Mouse (Mus musculus) embryo, embryonic 9.5 days (tissue): Measurements from ENCODE around the gene Ebi3.

Source experiments
- DNase-seq: peaks from one replicate; pipeline ENCODE4 v3.0.0-alpha.2; 2017; ENCODE audit errors: extremely low spot score

Gene Ebi3

GRCm38 (mm10) chr17:55958584-55958886, 6.1 kb downstream of the Ebi3 start:
- DNase-seq, result no peak

GRCm38 (mm10) chr17:55958918-55959728, 6.7 kb downstream of the Ebi3 start, which contains the start of gene Yju2:
Gene Yju2, plus strand, starts transcription at chr17:55959099.
- DNase-seq, result peak; percentile 96

GRCm38 (mm10) chr17:55959946-55960740, 7.7 kb downstream of the Ebi3 start:
- DNase-seq, result no peak

GRCm38 (mm10) chr17:55960791-55961190, 8.4 kb downstream of the Ebi3 start:
- no peak for DNase-seq

- DNase-seq, result no peak
These were observed 9.2 kb downstream of the Ebi3 start for GRCm38 (mm10) chr17:55961631-55962030.

- no peak for DNase-seq
These were observed 10.7 kb downstream of the Ebi3 start for GRCm38 (mm10) chr17:55963171-55963570.

GRCm38 (mm10) chr17:55964496-55964895, 12.1 kb downstream of the Ebi3 start:
- no peak for DNase-seq

- no peak for DNase-seq
These were observed 12.6 kb downstream of the Ebi3 start for GRCm38 (mm10) chr17:55964996-55965395.

- DNase-seq, result no peak
These were observed 14.7 kb downstream of the Ebi3 start for GRCm38 (mm10) chr17:55967186-55967585.

GRCm38 (mm10) chr17:55968210-55968609, 15.8 kb downstream of the Ebi3 start:
- no peak for DNase-seq

- DNase-seq, result peak; percentile 27
These were observed 17.1 kb downstream of the Ebi3 start for GRCm38 (mm10) chr17:55969560-55969959.

- peak; percentile 85 for DNase-seq
These were observed 17.8 kb downstream of the Ebi3 start, which contains the start of gene Shd for GRCm38 (mm10) chr17:55969966-55970891. Gene Shd, plus strand, starts transcription at chr17:55970467.

GRCm38 (mm10) chr17:55971453-55971852, 19.0 kb downstream of the Ebi3 start:
- no peak for DNase-seq

GRCm38 (mm10) chr17:55976255-55976862, 23.9 kb downstream of the Ebi3 start:
- peak; percentile 75 for DNase-seq

GRCm38 (mm10) chr17:55977301-55977700, 24.9 kb downstream of the Ebi3 start:
- no peak for DNase-seq

GRCm38 (mm10) chr17:55986030-55986961, 33.9 kb downstream of the Ebi3 start, which contains the start of gene Fsd1:
Gene Fsd1, plus strand, starts transcription at chr17:55986509.
- DNase-seq, result peak; percentile 80

GRCm38 (mm10) chr17:55990278-55990898, 37.9 kb downstream of the Ebi3 start:
- no peak for DNase-seq

GRCm38 (mm10) chr17:55996007-55996406, 43.6 kb downstream of the Ebi3 start:
- DNase-seq, result no peak

- DNase-seq, result peak; percentile 66
These were observed 47.5 kb downstream of the Ebi3 start for GRCm38 (mm10) chr17:55999794-56000499.
